Mouse (Mus musculus): ENCODE data around the gene Oser1. TPM values are rescaled to one million over a fixed set of nuclear protein-coding genes. Genes with fewer than 3 reads are reported as not detected.

Gene Oser1
- polyA plus RNA-seq, 2 experiments, result 12.8 to 31.3 TPM

DNA sequence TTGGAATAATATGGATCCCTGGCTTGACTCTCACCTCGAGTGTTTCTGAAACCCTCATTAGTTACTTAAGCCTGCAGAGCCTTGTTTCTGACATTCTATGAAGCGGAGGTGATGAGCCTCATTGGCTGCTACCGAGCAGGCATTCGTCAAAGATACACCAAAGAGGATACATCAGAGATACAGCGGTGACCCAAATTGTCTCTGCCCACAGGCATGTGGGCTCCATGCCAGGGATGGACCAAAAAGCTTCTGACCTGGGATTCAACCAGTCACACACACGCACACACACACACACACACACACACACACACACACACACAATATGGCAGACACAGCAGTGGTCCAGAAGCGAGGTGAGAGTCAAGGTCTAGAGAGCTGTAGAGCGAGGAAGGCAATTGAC lies 43.3 kb downstream of the Oser1 start:
- no peak for ATAC-seq (ENCODE audit: insufficient read depth)
- WGBS (ENCODE audit: insufficient replicate concordance), result 66% methylated on average over 8 of the region's 8 CpGs
- TF ChIP-seq CTCF (IDR thresholded peaks at IDR 0.05; ENCODE audit: low read depth) (no peak), EP300 (IDR thresholded peaks at IDR 0.05; ENCODE audit: low read depth) (no peak)

DNA sequence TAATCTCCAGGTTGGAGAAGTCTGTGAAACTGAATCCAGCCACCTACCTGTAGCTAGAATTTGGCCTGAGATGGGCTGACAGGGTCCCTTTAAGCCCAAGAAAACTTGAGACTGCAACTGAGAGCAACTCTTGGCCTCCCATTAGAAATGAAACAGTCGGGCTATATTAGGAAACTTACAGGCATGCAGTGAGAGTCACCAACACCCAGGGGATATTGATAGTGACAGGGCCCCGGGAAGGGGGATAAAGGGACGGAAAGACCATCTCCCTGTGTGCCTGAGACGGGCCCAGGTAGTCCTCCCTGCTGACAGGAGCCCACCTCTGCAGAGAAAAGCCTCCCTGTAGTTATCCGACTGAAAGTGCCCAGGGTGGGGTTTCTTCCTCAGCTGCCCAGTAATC lies 45.1 kb downstream of the Oser1 start:
- no peaks in the 10 kb centered on the region for H3K4me1 ChIP-seq (replicated peaks; ENCODE audit: control insufficient read depth in 2 of 2, insufficient read depth in 2 of 2, low read length in 1 of 2)
- H3K9me3 ChIP-seq (ENCODE audit: control insufficient read depth, low read length), result no peaks in the 10 kb centered on the region
- no peak overlapping the region for H3K4me3 ChIP-seq (ENCODE audit: insufficient read depth in 1 of 2, low read depth in 2 of 2, low read length in 2 of 2)
- ATAC-seq (ENCODE audit: insufficient read depth) (no peak), DNase-seq (ENCODE audit: low read depth in 3 of 3, low spot score in 3 of 3) (no peak)
- WGBS (ENCODE audit: insufficient replicate concordance), result 60% methylated on average over 5 of the region's 5 CpGs
- no peak overlapping the region for H3K27ac ChIP-seq
- H3K36me3 ChIP-seq (replicated peaks; ENCODE audit: control insufficient read depth, insufficient read depth, low read depth), result no peaks in the 10 kb centered on the region
- no peak overlapping the region for H3K9ac ChIP-seq (replicated peaks)
- TF ChIP-seq EP300 (IDR thresholded peaks at IDR 0.05; ENCODE audit: low read depth) (no peak), CTCF (IDR thresholded peaks at IDR 0.05; ENCODE audit: low read depth) (no peak)
- H3K27me3 ChIP-seq (ENCODE audit: control insufficient read depth, insufficient read depth, low read length), result peaks cover 18% of the 10 kb centered on the region
- H3K4me2 ChIP-seq (ENCODE audit: low read depth), result no peak overlapping the region

More for the DNA sequence above, 43.3 kb downstream of the Oser1 start:
- Histone ChIP-seq H3K36me3 (replicated peaks; ENCODE audit: control insufficient read depth, insufficient read depth, low read depth) (no peaks in the 10 kb centered on the region), H3K27ac (no peak overlapping the region), H3K4me1 (replicated peaks; ENCODE audit: control insufficient read depth in 2 of 2, insufficient read depth in 2 of 2, low read length in 1 of 2) (no peaks in the 10 kb centered on the region), H3K27me3 (ENCODE audit: control insufficient read depth, insufficient read depth, low read length) (peaks cover 1% of the 10 kb centered on the region; the same call in 1 of the 2 replicates), H3K4me2 (ENCODE audit: low read depth) (no peak overlapping the region), H3K4me3 (ENCODE audit: insufficient read depth in 1 of 2, low read depth in 2 of 2, low read length in 2 of 2) (no peak overlapping the region), H3K9ac (replicated peaks) (no peak overlapping the region), H3K9me3 (ENCODE audit: control insufficient read depth, low read length) (no peaks in the 10 kb centered on the region)
- DNase-seq (ENCODE audit: low read depth in 3 of 3, low spot score in 3 of 3), result no peak

GRCm38 (mm10) chr2:163376082-163376481 lies 48.4 kb downstream of the Oser1 start:
- H3K27ac ChIP-seq, result no peak overlapping the region
- H3K4me2 ChIP-seq (ENCODE audit: low read depth), result no peak overlapping the region
- WGBS (ENCODE audit: insufficient replicate concordance), result 33% methylated on average over 33 of the region's 33 CpGs
- ATAC-seq (ENCODE audit: insufficient read depth) (no peak), DNase-seq (ENCODE audit: low read depth in 3 of 3, low spot score in 3 of 3) (no peak)
- H3K9ac ChIP-seq (replicated peaks), result no peak overlapping the region
- H3K36me3 ChIP-seq (replicated peaks; ENCODE audit: control insufficient read depth, insufficient read depth, low read depth), result no peaks in the 10 kb centered on the region
- H3K9me3 ChIP-seq (ENCODE audit: control insufficient read depth, low read length), result no peaks in the 10 kb centered on the region
- TF ChIP-seq CTCF (IDR thresholded peaks at IDR 0.05; ENCODE audit: low read depth) (no peak), EP300 (IDR thresholded peaks at IDR 0.05; ENCODE audit: low read depth) (no peak)
- H3K27me3 ChIP-seq (ENCODE audit: control insufficient read depth, insufficient read depth, low read length), result peaks cover 18% of the 10 kb centered on the region
- H3K4me1 ChIP-seq (replicated peaks; ENCODE audit: control insufficient read depth in 2 of 2, insufficient read depth in 2 of 2, low read length in 1 of 2), result no peaks in the 10 kb centered on the region
- no peak overlapping the region for H3K4me3 ChIP-seq (ENCODE audit: insufficient read depth in 1 of 2, low read depth in 2 of 2, low read length in 2 of 2)

- Histone ChIP-seq H3K36me3 (replicated peaks; ENCODE audit: control insufficient read depth, insufficient read depth, low read depth) (no peaks in the 10 kb centered on the region), H3K4me2 (ENCODE audit: low read depth) (no peak overlapping the region), H3K4me3 (ENCODE audit: insufficient read depth in 1 of 2, low read depth in 2 of 2, low read length in 2 of 2) (no peak overlapping the region), H3K9ac (replicated peaks) (no peak overlapping the region), H3K27me3 (ENCODE audit: control insufficient read depth, insufficient read depth, low read length) (peaks cover 18% of the 10 kb centered on the region), H3K27ac (no peak overlapping the region), H3K4me1 (replicated peaks; ENCODE audit: control insufficient read depth in 2 of 2, insufficient read depth in 2 of 2, low read length in 1 of 2) (no peaks in the 10 kb centered on the region), H3K9me3 (ENCODE audit: control insufficient read depth, low read length) (no peaks in the 10 kb centered on the region)
- no peak for DNase-seq (ENCODE audit: low read depth in 3 of 3, low spot score in 3 of 3)
- WGBS (ENCODE audit: insufficient replicate concordance), result 39% methylated on average over 35 of the region's 35 CpGs
- ATAC-seq (ENCODE audit: insufficient read depth), result no peak
- TF ChIP-seq CTCF (IDR thresholded peaks at IDR 0.05; ENCODE audit: low read depth) (no peak), EP300 (IDR thresholded peaks at IDR 0.05; ENCODE audit: low read depth) (no peak)
Measured at GRCm38 (mm10) chr2:163375468-163375867, 49.0 kb downstream of the Oser1 start.

DNA sequence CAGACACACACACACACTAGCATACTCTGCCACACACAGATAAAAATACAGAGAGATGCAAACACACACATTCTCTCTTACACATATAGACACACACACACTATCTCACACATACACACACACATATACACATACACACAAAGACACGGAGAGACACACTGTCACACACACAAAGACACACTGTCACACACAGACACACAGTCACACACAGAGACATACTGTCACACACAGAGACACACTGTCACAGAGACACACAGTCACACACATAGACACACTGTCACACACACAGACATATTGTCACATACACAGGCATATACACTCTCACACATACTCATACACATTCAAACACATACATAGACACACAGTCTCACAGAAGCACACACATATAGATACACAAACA lies 51.9 kb downstream of the Oser1 start:
- Histone ChIP-seq H3K9ac (replicated peaks) (no peak overlapping the region), H3K4me2 (ENCODE audit: low read depth) (no peak overlapping the region), H3K27ac (no peak overlapping the region), H3K9me3 (ENCODE audit: control insufficient read depth, low read length) (no peaks in the 10 kb centered on the region), H3K4me1 (replicated peaks; ENCODE audit: control insufficient read depth in 2 of 2, insufficient read depth in 2 of 2, low read length in 1 of 2) (no peaks in the 10 kb centered on the region; a peak in 1 of 4 replicates), H3K36me3 (replicated peaks; ENCODE audit: control insufficient read depth, insufficient read depth, low read depth) (no peaks in the 10 kb centered on the region), H3K27me3 (ENCODE audit: control insufficient read depth, insufficient read depth, low read length) (peaks cover 18% of the 10 kb centered on the region), H3K4me3 (ENCODE audit: insufficient read depth in 1 of 2, low read depth in 2 of 2, low read length in 2 of 2) (no peak overlapping the region)
- WGBS (ENCODE audit: insufficient replicate concordance), result 48% methylated on average over 1 of the region's 1 CpGs
- ATAC-seq (ENCODE audit: insufficient read depth) (no peak), DNase-seq (ENCODE audit: low read depth in 3 of 3, low spot score in 3 of 3) (no peak)
- TF ChIP-seq CTCF (IDR thresholded peaks at IDR 0.05; ENCODE audit: low read depth) (no peak), EP300 (IDR thresholded peaks at IDR 0.05; ENCODE audit: low read depth) (no peak)

Measured in liver, embryonic 14.5 days (tissue).